ENCODE assay signal across 10 mouse cellular contexts in the genomic region with DNA sequence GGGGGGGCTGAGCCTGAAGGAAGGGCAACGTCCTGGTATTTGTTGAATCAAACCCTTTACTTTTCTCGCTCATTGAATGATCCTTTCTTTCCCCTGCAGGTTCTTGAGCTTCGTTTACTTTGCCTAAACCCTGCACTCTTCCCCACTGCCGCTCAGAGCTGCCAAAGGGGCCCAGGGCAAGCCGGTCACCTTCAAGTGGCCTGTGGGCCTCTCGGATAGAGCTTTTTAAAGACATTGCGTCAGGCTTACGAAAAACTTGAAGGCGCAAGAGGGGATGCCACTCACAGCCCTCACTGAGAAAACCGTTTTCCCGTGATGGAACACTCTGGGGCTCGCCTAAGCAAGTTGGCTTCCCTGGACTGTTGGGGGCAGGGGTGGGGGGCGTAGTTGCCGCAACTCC. TPM values are rescaled to one million over a fixed set of nuclear protein-coding genes. Genes with fewer than 3 reads are reported as not detected.
A peak's percentile ranks its signal among the peaks of the same experiment; 100 is the strongest.
DNase-seq lines count a peak whose midpoint lies in the region; ATAC-seq lines count a peak whose summit lies in the region.
"Had no signal": no experiment of that assay in that cellular context is flagged by ENCODE, and none has a peak within 500 bp of the region (broad histone marks: within the 10 kb centered on the region; RNA-seq: fewer than 3 reads in every experiment).

No protein-coding gene starts in this region.

- no peak for ATAC-seq in midbrain, embryonic 11.5 days (ENCODE audit: low FRiP score)
- ATAC-seq in midbrain, embryonic 16.5 days = no peak
- ATAC-seq in forebrain, embryonic 14.5 days = no peak
- no peak for ATAC-seq in limb, embryonic 12.5 days (ENCODE audit: insufficient number of reproducible peaks, insufficient read depth, low FRiP score, low TSS enrichment, low read depth)
- no peak for ATAC-seq in stomach, embryonic 15.5 days (ENCODE audit: insufficient read depth, low FRiP score, low read depth)

- no peaks in the 10 kb centered on the region for H3K36me3 ChIP-seq in midbrain, embryonic 11.5 days (ENCODE audit: control insufficient read depth, insufficient read depth, low read length)
- H3K36me3 ChIP-seq in midbrain, embryonic 16.5 days (ENCODE audit: control insufficient read depth, insufficient read depth, low read length) = no peaks in the 10 kb centered on the region
- H3K36me3 ChIP-seq in forebrain, embryonic 14.5 days (ENCODE audit: control insufficient read depth, insufficient read depth, low read length) = no peaks in the 10 kb centered on the region
- H3K36me3 ChIP-seq in limb, embryonic 12.5 days = 0 out of 2 replicates have a peak, but pooled peaks cover 6% of the 10 kb centered on the region
- H3K36me3 ChIP-seq in stomach, embryonic 15.5 days = no peaks in the 10 kb centered on the region
- H3K36me3 ChIP-seq: G1E had no signal

- H3K27me3 ChIP-seq in midbrain, embryonic 11.5 days (ENCODE audit: control insufficient read depth, insufficient read depth, low read length) = peaks cover 8% of the 10 kb centered on the region; the same call in 1 of the 2 replicates
- H3K27me3 ChIP-seq in midbrain, embryonic 16.5 days (ENCODE audit: control insufficient read depth, insufficient read depth, low read depth, low read length) = no peaks in the 10 kb centered on the region; the same call in 1 of the 2 replicates
- no peaks in the 10 kb centered on the region for H3K27me3 ChIP-seq in forebrain, embryonic 14.5 days (replicated peaks; ENCODE audit: control insufficient read depth, insufficient read depth, low read length)
- no peaks in the 10 kb centered on the region for H3K27me3 ChIP-seq in limb, embryonic 12.5 days
- H3K27me3 ChIP-seq in stomach, embryonic 15.5 days (replicated peaks) = no peaks in the 10 kb centered on the region

- intact Hi-C loops in left cerebral cortex, postnatal 36 days (cut with DNase I) = no loop called here
- intact Hi-C loops in gastrocnemius, postnatal 14 days (cut with DNase I; ENCODE audit: low total_unique reads) = no loop called here

- H3K9ac ChIP-seq in midbrain, embryonic 11.5 days (ENCODE audit: low read length) = peak overlapping the region; percentile 27; the same call in 1 of the 2 replicates
- H3K9ac ChIP-seq in midbrain, embryonic 16.5 days (ENCODE audit: low read depth, low read length) = no peak overlapping the region
- no peak overlapping the region for H3K9ac ChIP-seq in forebrain, embryonic 14.5 days (ENCODE audit: low read length)
- no peak overlapping the region for H3K9ac ChIP-seq in limb, embryonic 12.5 days (replicated peaks)
- no peak overlapping the region for H3K9ac ChIP-seq in stomach, embryonic 15.5 days

- peaks cover 34% of the 10 kb centered on the region for H3K4me1 ChIP-seq in midbrain, embryonic 11.5 days (ENCODE audit: control insufficient read depth, insufficient read depth, low read length)
- no peaks in the 10 kb centered on the region for H3K4me1 ChIP-seq in midbrain, embryonic 16.5 days (ENCODE audit: control insufficient read depth, insufficient read depth, low read length)
- H3K4me1 ChIP-seq in forebrain, embryonic 14.5 days (ENCODE audit: control insufficient read depth, insufficient read depth, low read length) = peaks cover 68% of the 10 kb centered on the region
- H3K4me1 ChIP-seq in limb, embryonic 12.5 days (replicated peaks) = peaks cover 98% of the 10 kb centered on the region
- peaks cover 39% of the 10 kb centered on the region for H3K4me1 ChIP-seq in stomach, embryonic 15.5 days

- no peak overlapping the region for H3K27ac ChIP-seq in midbrain, embryonic 11.5 days (ENCODE audit: low read depth, low read length)
- no peak overlapping the region for H3K27ac ChIP-seq in midbrain, embryonic 16.5 days (ENCODE audit: low read length)
- peak overlapping the region; percentile 70 for H3K27ac ChIP-seq in forebrain, embryonic 14.5 days (ENCODE audit: low read depth, low read length)
- peak overlapping the region; percentile 72 for H3K27ac ChIP-seq in limb, embryonic 12.5 days
- H3K27ac ChIP-seq in stomach, embryonic 15.5 days = peak overlapping the region; percentile 64

- H3K4me2 ChIP-seq in midbrain, embryonic 11.5 days = no peak overlapping the region
- H3K4me2 ChIP-seq in midbrain, embryonic 16.5 days (ENCODE audit: low read length) = no peak overlapping the region
- peak overlapping the region; percentile 7; the same call in 1 of the 2 replicates for H3K4me2 ChIP-seq in forebrain, embryonic 14.5 days (ENCODE audit: low read length)
- H3K4me2 ChIP-seq in limb, embryonic 12.5 days = no peak overlapping the region
- no peak overlapping the region for H3K4me2 ChIP-seq in stomach, embryonic 15.5 days

- DNase-seq in midbrain, embryonic 11.5 days (ENCODE audit: low spot score, missing footprints) = no peak
- DNase-seq in forebrain, embryonic 14.5 days (ENCODE audit: low spot score) = peak; percentile 34
- DNase-seq in left cerebral cortex, postnatal 36 days (ENCODE audit: low spot score in 2 of 2) = no peak
- DNase-seq in gastrocnemius, postnatal 14 days = no peak
- no peak for DNase-seq in cerebellum, adult 11 months
- DNase-seq: cerebellum, adult 2 months had no signal

- WGBS in midbrain, embryonic 11.5 days = 59% methylated on average over 14 of the region's 14 CpGs
- WGBS in midbrain, embryonic 16.5 days = 55% methylated on average over 14 of the region's 14 CpGs
- WGBS in forebrain, embryonic 14.5 days = 26% methylated on average over 14 of the region's 14 CpGs
- 60% methylated on average over 14 of the region's 14 CpGs for WGBS in limb, embryonic 12.5 days
- WGBS in stomach, embryonic 15.5 days = 51% methylated on average over 14 of the region's 14 CpGs

- no peaks in the 10 kb centered on the region for H3K9me3 ChIP-seq in midbrain, embryonic 11.5 days (ENCODE audit: control insufficient read depth, low read length)
- no peaks in the 10 kb centered on the region for H3K9me3 ChIP-seq in midbrain, embryonic 16.5 days (replicated peaks; ENCODE audit: control insufficient read depth, low read length, poor library complexity, severe bottlenecking)
- H3K9me3 ChIP-seq in forebrain, embryonic 14.5 days (replicated peaks; ENCODE audit: control insufficient read depth, low read length) = no peaks in the 10 kb centered on the region
- no peaks in the 10 kb centered on the region for H3K9me3 ChIP-seq in limb, embryonic 12.5 days
- no peaks in the 10 kb centered on the region for H3K9me3 ChIP-seq in stomach, embryonic 15.5 days

- H3K4me3 ChIP-seq in midbrain, embryonic 11.5 days (ENCODE audit: low read depth, low read length) = no peak overlapping the region
- no peak overlapping the region for H3K4me3 ChIP-seq in midbrain, embryonic 16.5 days (ENCODE audit: low read depth, low read length)
- no peak overlapping the region for H3K4me3 ChIP-seq in forebrain, embryonic 14.5 days (ENCODE audit: low read depth, low read length)
- no peak overlapping the region for H3K4me3 ChIP-seq in limb, embryonic 12.5 days (replicated peaks)
- H3K4me3 ChIP-seq in stomach, embryonic 15.5 days (replicated peaks) = no peak overlapping the region

RNA-seq across cellular contexts. Expression of gene Prdm16, which starts 50.9 kb away (rescaled TPM):
- 6.6 and 8.0 TPM in 2 replicates for polyA plus RNA-seq in midbrain, embryonic 11.5 days (2014; fragmentation: Nextera tagmentation; extraction: Ambion mirVana)
- 11.8 and 13.1 TPM in 2 replicates for polyA plus RNA-seq in midbrain, embryonic 16.5 days (2015; fragmentation: Nextera tagmentation; extraction: Ambion mirVana)
- 20.6 and 25.0 TPM in 2 replicates for polyA plus RNA-seq in forebrain, embryonic 14.5 days (2014; fragmentation: Nextera tagmentation; extraction: Ambion mirVana)
- polyA plus RNA-seq in limb, embryonic 12.5 days (2016; fragmentation: Nextera tagmentation; extraction: Ambion mirVana) = 97.9 and 115 TPM in 2 replicates
- 20.8 and 23.9 TPM in 2 replicates for polyA plus RNA-seq in stomach, embryonic 15.5 days (2015; fragmentation: Nextera tagmentation; extraction: Ambion mirVana)
- 1 to 10 TPM; 7.2 to 9.7 TPM for total RNA-seq in left cerebral cortex, postnatal 36 days (2021)
- total RNA-seq in gastrocnemius, postnatal 14 days (2021) = 1 to 10 TPM; 1.2 to 3.5 TPM
- polyA plus RNA-seq: G1E had no signal

Comparison
In these comparisons a context has a peak if more than half of its experiments do, and no peak if none do; other contexts are left out.
1. H3K27ac ChIP-seq: peak in forebrain, embryonic 14.5 days (single experiment), limb, embryonic 12.5 days (single experiment) and stomach, embryonic 15.5 days (single experiment); none in midbrain, embryonic 11.5 days (single experiment) and midbrain, embryonic 16.5 days (single experiment).